Mouse (Mus musculus): ENCODE measurements around the gene Fam198b.

- TF ChIP-seq CTCF (IDR thresholded peaks at IDR 0.05; ENCODE audit: low read depth, low read length), result no peak
- no peak for TF ChIP-seq EP300 (IDR thresholded peaks at IDR 0.05; ENCODE audit: insufficient read depth, low read depth, low read length)
Measured at GRCm38 (mm10) chr3:79956792-79957191, 72.5 kb downstream of the Fam198b start.
